ENCODE assay signal across 8 mouse cellular contexts in genomic region chr17:26886047-26886749, GRCm38 (mm10). TPM values are rescaled to one million over a fixed set of nuclear protein-coding genes. Genes with fewer than 3 reads are reported as not detected.
DNase-seq lines count a peak whose midpoint lies in the region; ATAC-seq lines count a peak whose summit lies in the region.

No protein-coding gene starts in this region.

- DNase-seq in MN1 (ENCODE audit: low spot score): peak; percentile 93
- peak; percentile 79 for DNase-seq in cerebellum, adult 8-10 months
- peak; percentile 89 for DNase-seq in hindbrain, embryonic 11.5 days (ENCODE audit: low spot score)
- peak; percentile 74 to 82 for DNase-seq in layer of hippocampus, postnatal 25 days (ENCODE audit: extremely low spot score in 1 of 2, low spot score in 1 of 2)
- DNase-seq in lung, postnatal 25 days (ENCODE audit: low spot score): peak; percentile 87
- DNase-seq in retina, embryonic 14.5 days (ENCODE audit: low spot score): peak; percentile 94
- peak; percentile 87 for DNase-seq in thymus, postnatal 4 days

- no peaks in the 10 kb centered on the region for H3K9me3 ChIP-seq in hindbrain, embryonic 11.5 days (ENCODE audit: control insufficient read depth, low read length)

- no peaks in the 10 kb centered on the region for H3K36me3 ChIP-seq in hindbrain, embryonic 11.5 days (ENCODE audit: control insufficient read depth, insufficient read depth, low read length)

- 12% methylated on average over 30 of the region's 30 CpGs for WGBS in hindbrain, embryonic 11.5 days

- H3K27me3 ChIP-seq in hindbrain, embryonic 11.5 days (ENCODE audit: control insufficient read depth, insufficient read depth, low read length): 0 out of 2 replicates have a peak, but pooled peaks cover 2% of the 10 kb centered on the region

- H3K27ac ChIP-seq in hindbrain, embryonic 11.5 days (ENCODE audit: low read depth, low read length): no peak overlapping the region

- H3K4me3 ChIP-seq in hindbrain, embryonic 11.5 days (ENCODE audit: low read depth, low read length): peak overlapping the region; percentile 16; the same call in 1 of the 2 replicates

- peak; percentile 88 for ATAC-seq in frontal cortex, adult (ENCODE audit: low TSS enrichment)
- ATAC-seq in hindbrain, embryonic 11.5 days (ENCODE audit: low FRiP score): peak; percentile 68

- peak overlapping the region; percentile 26 for H3K4me2 ChIP-seq in hindbrain, embryonic 11.5 days (replicated peaks; ENCODE audit: low read depth, low read length)

- no peaks in the 10 kb centered on the region for H3K4me1 ChIP-seq in hindbrain, embryonic 11.5 days (replicated peaks; ENCODE audit: control insufficient read depth, insufficient read depth, low read length)

- H3K9ac ChIP-seq in hindbrain, embryonic 11.5 days (ENCODE audit: low read depth, low read length): no peak overlapping the region

RNA-seq across cellular contexts. Expression of gene Kifc5b, which starts 30.7 kb away (rescaled TPM):
- 4.6 and 5.9 TPM in 2 replicates for polyA plus RNA-seq in hindbrain, embryonic 11.5 days (2014; fragmentation: Nextera tagmentation; extraction: Ambion mirVana)
- total RNA-seq in layer of hippocampus, postnatal 25 days (2021): 1 to 10 TPM; 2.9 to 3.1 TPM

RNA-seq across cellular contexts. Expression of gene Nkx2-5, which starts 41.4 kb away (rescaled TPM):
- not detected in 2 replicates for polyA plus RNA-seq in hindbrain, embryonic 11.5 days (2014; fragmentation: Nextera tagmentation; extraction: Ambion mirVana)
- total RNA-seq in layer of hippocampus, postnatal 25 days (2021): not detected

RNA-seq across cellular contexts. Expression of gene Phf1, which starts 46.7 kb away (rescaled TPM):
- polyA plus RNA-seq in hindbrain, embryonic 11.5 days (2014; fragmentation: Nextera tagmentation; extraction: Ambion mirVana): 4.5 and 5.5 TPM in 2 replicates
- 10 to 100 TPM; 27.0 to 29.4 TPM for total RNA-seq in layer of hippocampus, postnatal 25 days (2021)

RNA-seq across cellular contexts. Expression of gene Cuta, which starts 53.2 kb away (rescaled TPM):
- polyA plus RNA-seq in hindbrain, embryonic 11.5 days (2014; fragmentation: Nextera tagmentation; extraction: Ambion mirVana): 135 and 154 TPM in 2 replicates
- 100 to 1,000 TPM; 100 to 113 TPM for total RNA-seq in layer of hippocampus, postnatal 25 days (2021)

RNA-seq across cellular contexts. Expression of gene Syngap1, which starts 54.9 kb away (rescaled TPM):
- polyA plus RNA-seq in hindbrain, embryonic 11.5 days (2014; fragmentation: Nextera tagmentation; extraction: Ambion mirVana): 3.4 and 4.7 TPM in 2 replicates
- 100 to 1,000 TPM; 399 to 523 TPM for total RNA-seq in layer of hippocampus, postnatal 25 days (2021)
